Mouse (Mus musculus): ENCODE results near the gene Sgcb. TPM values are rescaled to one million over a fixed set of nuclear protein-coding genes. Genes with fewer than 3 reads are reported as not detected.

The Sgcb gene
- polyA plus RNA-seq, 1 experiment = 31.6 TPM

- no peak overlapping the region for H3K4me3 ChIP-seq (ENCODE audit: insufficient read depth, low read length)
- no peak overlapping the region for H3K27ac ChIP-seq (ENCODE audit: insufficient read depth, low read length)
- no peaks in the 10 kb centered on the region for H3K4me1 ChIP-seq (ENCODE audit: control insufficient read depth, insufficient read depth, low read length)
- TF ChIP-seq POLR2A (IDR thresholded peaks at IDR 0.05; ENCODE audit: low read depth, low read length) (no peak), CTCF (IDR thresholded peaks at IDR 0.05; ENCODE audit: borderline replicate concordance, insufficient read depth, low read length) (no peak)
Measured at GRCm38 (mm10) chr5:73615211-73615610, 32.4 kb downstream of the Sgcb start.

GRCm38 (mm10) chr5:73613296-73613695 lies 34.3 kb downstream of the Sgcb start:
- no peak overlapping the region for H3K4me3 ChIP-seq (ENCODE audit: insufficient read depth, low read length)
- TF ChIP-seq CTCF (IDR thresholded peaks at IDR 0.05; ENCODE audit: borderline replicate concordance, insufficient read depth, low read length) = no peak
- no peak overlapping the region for H3K27ac ChIP-seq (ENCODE audit: insufficient read depth, low read length)
- H3K4me1 ChIP-seq (ENCODE audit: control insufficient read depth, insufficient read depth, low read length) = no peaks in the 10 kb centered on the region

GRCm38 (mm10) chr5:73611071-73611470 lies 36.5 kb downstream of the Sgcb start:
- TF ChIP-seq CTCF (IDR thresholded peaks at IDR 0.05; ENCODE audit: borderline replicate concordance, insufficient read depth, low read length) (no peak), POLR2A (IDR thresholded peaks at IDR 0.05; ENCODE audit: low read depth, low read length) (no peak)

GRCm38 (mm10) chr5:73604964-73605363 lies 42.6 kb downstream of the Sgcb start:
- Histone ChIP-seq H3K4me3 (ENCODE audit: insufficient read depth, low read length) (no peak overlapping the region), H3K4me1 (ENCODE audit: control insufficient read depth, insufficient read depth, low read length) (no peaks in the 10 kb centered on the region), H3K27ac (ENCODE audit: insufficient read depth, low read length) (no peak overlapping the region)
- TF ChIP-seq POLR2A (IDR thresholded peaks at IDR 0.05; ENCODE audit: low read depth, low read length) (no peak), CTCF (IDR thresholded peaks at IDR 0.05; ENCODE audit: borderline replicate concordance, insufficient read depth, low read length) (no peak)

More at GRCm38 (mm10) chr5:73611071-73611470, 36.5 kb downstream of the Sgcb start:
- no peak overlapping the region for H3K27ac ChIP-seq (ENCODE audit: insufficient read depth, low read length)
- no peak overlapping the region for H3K4me3 ChIP-seq (ENCODE audit: insufficient read depth, low read length)
- no peaks in the 10 kb centered on the region for H3K4me1 ChIP-seq (ENCODE audit: control insufficient read depth, insufficient read depth, low read length)

GRCm38 (mm10) chr5:73604542-73604941 lies 43.0 kb downstream of the Sgcb start:
- Histone ChIP-seq H3K4me1 (ENCODE audit: control insufficient read depth, insufficient read depth, low read length) (no peaks in the 10 kb centered on the region), H3K4me3 (ENCODE audit: insufficient read depth, low read length) (no peak overlapping the region), H3K27ac (ENCODE audit: insufficient read depth, low read length) (no peak overlapping the region)
- TF ChIP-seq POLR2A (IDR thresholded peaks at IDR 0.05; ENCODE audit: low read depth, low read length) (no peak), CTCF (IDR thresholded peaks at IDR 0.05; ENCODE audit: borderline replicate concordance, insufficient read depth, low read length) (no peak)

- Histone ChIP-seq H3K27ac (ENCODE audit: insufficient read depth, low read length) (no peak overlapping the region), H3K4me1 (ENCODE audit: control insufficient read depth, insufficient read depth, low read length) (no peaks in the 10 kb centered on the region), H3K4me3 (ENCODE audit: insufficient read depth, low read length) (no peak overlapping the region)
- TF ChIP-seq POLR2A (IDR thresholded peaks at IDR 0.05; ENCODE audit: low read depth, low read length) = no peak
- TF ChIP-seq CTCF (IDR thresholded peaks at IDR 0.05; ENCODE audit: borderline replicate concordance, insufficient read depth, low read length) = no peak
Measured at GRCm38 (mm10) chr5:73602865-73603264, 44.7 kb downstream of the Sgcb start.

GRCm38 (mm10) chr5:73601361-73601763 lies 46.2 kb downstream of the Sgcb start:
- H3K4me1 ChIP-seq (ENCODE audit: control insufficient read depth, insufficient read depth, low read length) = no peaks in the 10 kb centered on the region
- TF ChIP-seq POLR2A (IDR thresholded peaks at IDR 0.05; ENCODE audit: low read depth, low read length) = no peak
- TF ChIP-seq CTCF (IDR thresholded peaks at IDR 0.05; ENCODE audit: borderline replicate concordance, insufficient read depth, low read length) = no peak
- H3K27ac ChIP-seq (ENCODE audit: insufficient read depth, low read length) = no peak overlapping the region
- no peak overlapping the region for H3K4me3 ChIP-seq (ENCODE audit: insufficient read depth, low read length)

GRCm38 (mm10) chr5:73599991-73600390 lies 47.6 kb downstream of the Sgcb start:
- Histone ChIP-seq H3K4me1 (ENCODE audit: control insufficient read depth, insufficient read depth, low read length) (no peaks in the 10 kb centered on the region), H3K4me3 (ENCODE audit: insufficient read depth, low read length) (no peak overlapping the region), H3K27ac (ENCODE audit: insufficient read depth, low read length) (no peak overlapping the region)
- TF ChIP-seq CTCF (IDR thresholded peaks at IDR 0.05; ENCODE audit: borderline replicate concordance, insufficient read depth, low read length) (no peak), POLR2A (IDR thresholded peaks at IDR 0.05; ENCODE audit: low read depth, low read length) (no peak)

GRCm38 (mm10) chr5:73598943-73599695 lies 48.5 kb downstream of the Sgcb start:
- TF ChIP-seq CTCF (IDR thresholded peaks at IDR 0.05; ENCODE audit: borderline replicate concordance, insufficient read depth, low read length) (no peak), POLR2A (IDR thresholded peaks at IDR 0.05; ENCODE audit: low read depth, low read length) (no peak)
- Histone ChIP-seq H3K27ac (ENCODE audit: insufficient read depth, low read length) (no peak overlapping the region), H3K4me3 (ENCODE audit: insufficient read depth, low read length) (no peak overlapping the region), H3K4me1 (ENCODE audit: control insufficient read depth, insufficient read depth, low read length) (no peaks in the 10 kb centered on the region)

- TF ChIP-seq CTCF (IDR thresholded peaks at IDR 0.05; ENCODE audit: borderline replicate concordance, insufficient read depth, low read length) (no peak), POLR2A (IDR thresholded peaks at IDR 0.05; ENCODE audit: low read depth, low read length) (no peak)
- no peak overlapping the region for H3K27ac ChIP-seq (ENCODE audit: insufficient read depth, low read length)
- H3K4me3 ChIP-seq (ENCODE audit: insufficient read depth, low read length) = no peak overlapping the region
- no peaks in the 10 kb centered on the region for H3K4me1 ChIP-seq (ENCODE audit: control insufficient read depth, insufficient read depth, low read length)
Measured at GRCm38 (mm10) chr5:73587119-73587518, 60.5 kb downstream of the Sgcb start.

Measured in embryonic fibroblast, embryonic 13.5 days (primary cell).